Mouse (Mus musculus) forebrain, embryonic 15.5 days (tissue): ENCODE results near the gene Cdh13. TPM values are rescaled to one million over a fixed set of nuclear protein-coding genes. Genes with fewer than 3 reads are reported as not detected.

Source experiments
- ATAC-seq: fragments of 200-750 bp; cut with Nextera tagmentation; replicated peaks from 2 replicates; pipeline ENCODE4 v1.8.0; 2017; ENCODE audit warnings: mild to moderate bottlenecking, moderate TSS enrichment, moderate library complexity
- H3K27ac ChIP-seq: fragments of 300-500 bp; sonication (generic); replicated peaks from 2 replicates; pipeline ENCODE4 v1.5.1; 2015; ENCODE audit warnings: mild to moderate bottlenecking, inconsistent platforms
- H3K27me3 ChIP-seq: fragments of 300-500 bp; sonication (generic); 2 replicates; pipeline ENCODE4 v1.6.1; 2015; ENCODE audit warnings: inconsistent platforms
- H3K36me3 ChIP-seq: fragments of 300-500 bp; sonication (generic); 2 replicates; pipeline ENCODE4 v1.6.1; 2015; ENCODE audit warnings: mild to moderate bottlenecking, inconsistent platforms
- H3K4me1 ChIP-seq: fragments of 300-500 bp; sonication (generic); 2 replicates; pipeline ENCODE4 v1.6.1; 2015; ENCODE audit warnings: inconsistent platforms
- H3K4me2 ChIP-seq: fragments of 300-500 bp; sonication (generic); replicated peaks from 2 replicates; pipeline ENCODE4 v1.6.1; 2015; ENCODE audit warnings: mild to moderate bottlenecking, inconsistent platforms
- H3K4me3 ChIP-seq: fragments of 300-500 bp; sonication (generic); 2 replicates; pipeline ENCODE4 v1.5.1; 2015; ENCODE audit warnings: mild to moderate bottlenecking, inconsistent platforms
- H3K9ac ChIP-seq: fragments of 300-500 bp; sonication (generic); replicated peaks from 2 replicates; pipeline ENCODE4 v1.6.1; 2015; ENCODE audit warnings: mild to moderate bottlenecking, inconsistent platforms
- H3K9me3 ChIP-seq: fragments of 300-500 bp; sonication (generic); 2 replicates; pipeline ENCODE4 v1.6.1; 2016; ENCODE audit warnings: inconsistent platforms
- WGBS: fragments of 180-500 bp; shearing (Covaris S2); methylation state at CpG from one replicate; pipeline ENCODE4 v1.1.7; 2015; ENCODE audit warnings: mixed read lengths; 5-methylcytosine and 5-hydroxymethylcytosine counted together
- polyA plus RNA-seq: library from polyadenylated mRNA; unstranded; fragments of >200 nt; fragmentation: Nextera tagmentation; extraction: Ambion mirVana; gene quantifications from 2 replicates; pipeline ENCODE4 v1.2.1, GENCODE M21; 2015

Cdh13 gene
- polyA plus RNA-seq, 1 experiment from 2014 or later, result 102 TPM

GRCm38 (mm10) chr8:118552397-118552796 lies 268.9 kb downstream of the Cdh13 start:
- Histone ChIP-seq H3K4me1 (peaks cover 3% of the 10 kb centered on the region; the same call in 1 of the 2 replicates), H3K36me3 (no peaks in the 10 kb centered on the region), H3K4me2 (no peak overlapping the region), H3K9ac (no peak overlapping the region), H3K9me3 (no peaks in the 10 kb centered on the region), H3K27ac (no peak overlapping the region), H3K4me3 (no peak overlapping the region), H3K27me3 (no peaks in the 10 kb centered on the region)
- ATAC-seq, result no peak
- WGBS, result 62% methylated on average over 14 of the region's 14 CpGs

GRCm38 (mm10) chr8:118552842-118553241 lies 269.3 kb downstream of the Cdh13 start:
- Histone ChIP-seq H3K27ac (no peak overlapping the region), H3K4me3 (no peak overlapping the region), H3K9me3 (no peaks in the 10 kb centered on the region), H3K36me3 (no peaks in the 10 kb centered on the region), H3K4me2 (no peak overlapping the region), H3K4me1 (peaks cover 3% of the 10 kb centered on the region; the same call in 1 of the 2 replicates), H3K9ac (no peak overlapping the region), H3K27me3 (no peaks in the 10 kb centered on the region)
- ATAC-seq, result no peak
- 67% methylated on average over 4 of the region's 4 CpGs for WGBS

- no peaks in the 10 kb centered on the region for H3K36me3 ChIP-seq
- H3K9ac ChIP-seq, result no peak overlapping the region
- no peaks in the 10 kb centered on the region for H3K9me3 ChIP-seq
- H3K4me2 ChIP-seq, result no peak overlapping the region
- ATAC-seq, result no peak
- no peaks in the 10 kb centered on the region for H3K4me1 ChIP-seq
- H3K27me3 ChIP-seq, result no peaks in the 10 kb centered on the region
- H3K27ac ChIP-seq, result no peak overlapping the region
- 80% methylated on average over 6 of the region's 6 CpGs for WGBS
- no peak overlapping the region for H3K4me3 ChIP-seq
These were observed 280.5 kb downstream of the Cdh13 start for GRCm38 (mm10) chr8:118564024-118564423.

GRCm38 (mm10) chr8:118565186-118565585 lies 281.7 kb downstream of the Cdh13 start:
- no peak for ATAC-seq
- H3K4me2 ChIP-seq, result no peak overlapping the region
- H3K9ac ChIP-seq, result no peak overlapping the region
- no peaks in the 10 kb centered on the region for H3K9me3 ChIP-seq
- H3K27me3 ChIP-seq, result no peaks in the 10 kb centered on the region
- H3K4me3 ChIP-seq, result no peak overlapping the region
- no peak overlapping the region for H3K27ac ChIP-seq
- 85% methylated on average over 5 of the region's 5 CpGs for WGBS
- no peaks in the 10 kb centered on the region for H3K36me3 ChIP-seq
- no peaks in the 10 kb centered on the region for H3K4me1 ChIP-seq

GRCm38 (mm10) chr8:118565887-118566747 lies 282.6 kb downstream of the Cdh13 start:
- no peaks in the 10 kb centered on the region for H3K27me3 ChIP-seq
- H3K4me1 ChIP-seq, result no peaks in the 10 kb centered on the region
- no peak overlapping the region for H3K4me2 ChIP-seq
- H3K9me3 ChIP-seq, result no peaks in the 10 kb centered on the region
- no peak for ATAC-seq
- H3K4me3 ChIP-seq, result no peak overlapping the region
- no peaks in the 10 kb centered on the region for H3K36me3 ChIP-seq
- H3K9ac ChIP-seq, result no peak overlapping the region
- WGBS, result 81% methylated on average over 6 of the region's 6 CpGs
- no peak overlapping the region for H3K27ac ChIP-seq

- H3K36me3 ChIP-seq, result no peaks in the 10 kb centered on the region
- no peak overlapping the region for H3K27ac ChIP-seq
- WGBS, result 58% methylated on average over 8 of the region's 8 CpGs
- H3K4me2 ChIP-seq, result no peak overlapping the region
- H3K9me3 ChIP-seq, result no peaks in the 10 kb centered on the region
- H3K4me3 ChIP-seq, result no peak overlapping the region
- H3K4me1 ChIP-seq, result no peaks in the 10 kb centered on the region
- H3K9ac ChIP-seq, result no peak overlapping the region
- ATAC-seq, result no peak
- no peaks in the 10 kb centered on the region for H3K27me3 ChIP-seq
These were observed 285.8 kb downstream of the Cdh13 start for GRCm38 (mm10) chr8:118569366-118569765.

GRCm38 (mm10) chr8:118581256-118581655 lies 297.7 kb downstream of the Cdh13 start:
- Histone ChIP-seq H3K4me3 (no peak overlapping the region), H3K9me3 (no peaks in the 10 kb centered on the region), H3K27ac (no peak overlapping the region), H3K4me2 (no peak overlapping the region), H3K36me3 (no peaks in the 10 kb centered on the region), H3K27me3 (no peaks in the 10 kb centered on the region), H3K9ac (no peak overlapping the region), H3K4me1 (no peaks in the 10 kb centered on the region)
- ATAC-seq, result no peak
- WGBS, result 71% methylated on average over 1 of the region's 1 CpGs

GRCm38 (mm10) chr8:118582185-118582584 lies 298.7 kb downstream of the Cdh13 start:
- H3K36me3 ChIP-seq, result no peaks in the 10 kb centered on the region
- WGBS, result 97% methylated on average over 8 of the region's 8 CpGs
- H3K4me3 ChIP-seq, result no peak overlapping the region
- H3K27me3 ChIP-seq, result no peaks in the 10 kb centered on the region
- no peaks in the 10 kb centered on the region for H3K9me3 ChIP-seq
- no peak for ATAC-seq
- no peaks in the 10 kb centered on the region for H3K4me1 ChIP-seq
- H3K4me2 ChIP-seq, result no peak overlapping the region
- no peak overlapping the region for H3K9ac ChIP-seq
- H3K27ac ChIP-seq, result no peak overlapping the region

GRCm38 (mm10) chr8:118587981-118588380 lies 304.4 kb downstream of the Cdh13 start:
- no peak overlapping the region for H3K27ac ChIP-seq
- no peak overlapping the region for H3K4me2 ChIP-seq
- H3K36me3 ChIP-seq, result no peaks in the 10 kb centered on the region
- no peaks in the 10 kb centered on the region for H3K4me1 ChIP-seq
- 87% methylated on average over 5 of the region's 5 CpGs for WGBS
- no peaks in the 10 kb centered on the region for H3K9me3 ChIP-seq
- ATAC-seq, result no peak
- no peak overlapping the region for H3K4me3 ChIP-seq
- no peaks in the 10 kb centered on the region for H3K27me3 ChIP-seq
- H3K9ac ChIP-seq, result no peak overlapping the region

GRCm38 (mm10) chr8:118596816-118597215 lies 313.3 kb downstream of the Cdh13 start:
- no peak overlapping the region for H3K9ac ChIP-seq
- 83% methylated on average over 8 of the region's 8 CpGs for WGBS
- H3K4me2 ChIP-seq, result no peak overlapping the region
- H3K36me3 ChIP-seq, result no peaks in the 10 kb centered on the region
- peaks cover 2% of the 10 kb centered on the region for H3K4me1 ChIP-seq
- no peaks in the 10 kb centered on the region for H3K9me3 ChIP-seq
- H3K27ac ChIP-seq, result no peak overlapping the region
- no peak overlapping the region for H3K4me3 ChIP-seq
- ATAC-seq, result no peak
- H3K27me3 ChIP-seq, result no peaks in the 10 kb centered on the region

- 82% methylated on average over 8 of the region's 8 CpGs for WGBS
- Histone ChIP-seq H3K4me2 (no peak overlapping the region), H3K27me3 (no peaks in the 10 kb centered on the region), H3K9me3 (no peaks in the 10 kb centered on the region), H3K4me1 (peaks cover 9% of the 10 kb centered on the region), H3K27ac (no peak overlapping the region), H3K9ac (no peak overlapping the region), H3K4me3 (no peak overlapping the region), H3K36me3 (no peaks in the 10 kb centered on the region)
- no peak for ATAC-seq
These were observed 317.8 kb downstream of the Cdh13 start for GRCm38 (mm10) chr8:118601376-118601775.

GRCm38 (mm10) chr8:118602074-118602473 lies 318.5 kb downstream of the Cdh13 start:
- H3K27ac ChIP-seq, result 0 out of 2 replicates have a peak overlapping the region, but pooled peaks have one; percentile 35
- no peak overlapping the region for H3K4me3 ChIP-seq
- no peaks in the 10 kb centered on the region for H3K27me3 ChIP-seq
- H3K36me3 ChIP-seq, result no peaks in the 10 kb centered on the region
- WGBS, result 31% methylated on average over 8 of the region's 8 CpGs
- H3K4me2 ChIP-seq, result no peak overlapping the region
- H3K9ac ChIP-seq, result no peak overlapping the region
- ATAC-seq, result 0 out of 2 replicates have a peak, but pooled peaks have one; percentile 32
- H3K9me3 ChIP-seq, result no peaks in the 10 kb centered on the region
- H3K4me1 ChIP-seq, result peaks cover 9% of the 10 kb centered on the region

GRCm38 (mm10) chr8:118611551-118611950 lies 328.0 kb downstream of the Cdh13 start:
- Histone ChIP-seq H3K27ac (peak overlapping the region; percentile 65), H3K27me3 (no peaks in the 10 kb centered on the region), H3K9me3 (no peaks in the 10 kb centered on the region), H3K36me3 (no peaks in the 10 kb centered on the region), H3K4me3 (no peak overlapping the region), H3K4me2 (no peak overlapping the region), H3K4me1 (peaks cover 3% of the 10 kb centered on the region), H3K9ac (no peak overlapping the region)
- WGBS, result 44% methylated on average over 10 of the region's 10 CpGs
- ATAC-seq, result no peak
